Mouse (Mus musculus) cerebellum, adult 2 months (tissue): ENCODE results near the gene Gm21887.
"Not testable (repeated sequence)": the region's sequence is repeated elsewhere in the genome, so short reads cannot be mapped to it uniquely, and the experiment has no call there.

Experiments used
- CTCF ChIP-seq: fragments of 200-500 bp; IDR thresholded peaks from 2 replicates; pipeline ENCODE4 v1.5.1; 2011; ENCODE audit warnings: low read depth, mild to moderate bottlenecking, control low read depth, low read length, moderate library complexity, borderline replicate concordance; ENCODE audit not compliant: insufficient read depth
- POLR2A ChIP-seq: fragments of 200-500 bp; IDR thresholded peaks from 2 replicates; pipeline ENCODE4 v1.6.1; 2011; ENCODE audit warnings: low read length, control low read depth, borderline replicate concordance; ENCODE audit not compliant: insufficient read depth

DNA sequence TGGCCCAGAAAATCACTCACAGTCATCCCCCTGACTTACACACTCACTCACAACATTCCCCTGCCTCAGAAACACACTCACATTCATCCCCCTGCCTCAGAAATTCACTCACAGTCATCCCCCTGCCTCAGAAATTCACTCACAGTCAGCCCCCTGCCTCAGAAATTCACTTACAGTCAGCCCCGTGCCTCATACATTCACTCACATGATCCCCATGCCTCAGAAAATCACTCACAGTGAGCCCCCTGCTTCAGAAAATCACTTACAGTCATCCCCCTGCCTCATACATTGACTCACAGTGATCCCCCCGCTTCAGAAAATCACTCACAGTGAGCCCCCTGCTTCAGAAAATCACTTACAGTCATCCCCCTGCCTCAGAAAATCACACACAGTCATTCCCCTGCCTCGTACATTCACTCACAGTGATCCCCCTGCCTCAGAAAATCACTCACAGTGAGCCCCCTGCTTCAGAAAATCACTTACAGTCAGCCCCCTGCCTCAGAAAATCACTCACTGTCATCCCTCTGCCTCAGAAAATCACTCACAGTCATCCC lies 2.7 kb upstream of the Gm21887 start:
- TF ChIP-seq CTCF, POLR2A: not testable (repeated sequence)
